Mouse (Mus musculus): ENCODE data around the gene Agbl3.

Gene Agbl3

DNA sequence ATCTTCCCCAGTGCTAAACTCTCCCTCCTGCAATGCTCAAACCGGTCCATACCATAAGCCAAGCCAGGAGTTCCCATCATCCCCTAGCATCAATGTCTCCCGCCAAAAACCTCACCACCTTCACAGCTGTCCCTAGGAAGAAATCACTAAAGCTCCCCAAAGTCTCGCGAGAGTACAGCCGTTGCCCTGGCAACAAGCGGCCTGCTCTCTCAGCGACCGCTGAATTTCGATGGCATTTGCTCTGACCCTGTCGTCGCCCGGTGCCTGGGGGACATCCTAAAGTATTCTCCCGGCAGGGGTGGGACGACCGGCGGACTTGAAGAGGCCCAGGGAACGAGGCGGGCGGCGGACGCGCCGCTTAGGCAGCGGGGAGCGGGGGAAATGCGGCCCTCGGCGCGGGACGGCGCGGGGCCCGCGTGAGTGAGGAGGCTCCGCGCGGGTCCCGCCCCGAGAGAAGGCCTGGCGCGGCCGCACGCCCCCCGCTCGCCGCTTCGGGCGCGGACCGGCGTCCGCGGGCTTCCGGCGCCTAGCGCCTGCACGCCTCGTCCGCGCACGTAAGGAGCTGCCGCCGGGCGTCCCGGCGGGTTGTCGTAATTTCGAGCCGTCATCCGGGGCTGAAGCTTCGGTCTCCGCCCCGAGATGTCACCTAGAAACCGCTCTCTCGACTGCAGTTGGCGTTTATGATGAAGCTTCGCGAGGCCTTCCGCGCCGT is at the start of gene Agbl3:
Agbl3 (plus strand) TSS at position 202 of the 712 bp plus-strand sequence.
- peak; percentile 97 to 98 for DNase-seq

DNA sequence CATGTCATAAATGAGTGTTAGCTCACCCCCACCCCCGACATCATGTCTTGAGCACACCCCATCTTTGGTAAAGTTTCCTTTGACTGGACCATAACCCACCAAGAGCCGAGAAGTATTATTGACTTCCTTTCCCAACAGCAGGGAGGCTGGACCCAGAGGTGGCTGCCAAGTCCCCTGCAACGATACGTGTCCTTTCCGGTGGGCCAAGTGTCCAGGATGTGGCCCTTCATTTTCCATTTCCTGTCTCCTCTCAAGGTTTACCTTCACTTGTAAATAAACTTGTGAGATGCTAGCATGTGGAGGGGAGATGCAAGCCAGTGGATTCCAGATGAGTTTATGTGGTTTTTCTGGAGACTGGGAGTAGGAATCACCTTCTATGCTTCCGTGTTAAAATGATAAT is 49.2 kb upstream of the Agbl3 start:
- DNase-seq = peak; percentile 40 to 59

DNA sequence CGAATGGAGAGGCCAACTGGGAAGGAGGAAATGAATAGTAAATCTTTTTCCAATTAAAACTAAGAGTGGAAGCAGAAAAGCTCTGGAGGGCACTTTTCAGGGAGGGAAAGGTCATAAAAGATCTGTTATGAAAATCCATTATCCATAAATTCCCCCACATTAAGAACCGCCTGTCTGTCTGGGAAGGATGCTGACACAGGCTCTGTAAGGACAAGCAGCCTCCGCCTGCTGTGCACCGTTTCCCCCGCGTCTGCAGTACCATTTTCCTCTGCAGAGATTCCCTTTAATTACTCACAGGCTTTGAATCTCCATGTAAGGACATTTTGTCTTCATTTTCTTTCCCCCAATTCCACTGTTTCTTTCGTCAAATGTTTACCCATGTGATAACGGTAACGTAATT is 48.7 kb upstream of the Agbl3 start:
- peak in 1 of 2 experiments; percentile 46 for DNase-seq

DNA sequence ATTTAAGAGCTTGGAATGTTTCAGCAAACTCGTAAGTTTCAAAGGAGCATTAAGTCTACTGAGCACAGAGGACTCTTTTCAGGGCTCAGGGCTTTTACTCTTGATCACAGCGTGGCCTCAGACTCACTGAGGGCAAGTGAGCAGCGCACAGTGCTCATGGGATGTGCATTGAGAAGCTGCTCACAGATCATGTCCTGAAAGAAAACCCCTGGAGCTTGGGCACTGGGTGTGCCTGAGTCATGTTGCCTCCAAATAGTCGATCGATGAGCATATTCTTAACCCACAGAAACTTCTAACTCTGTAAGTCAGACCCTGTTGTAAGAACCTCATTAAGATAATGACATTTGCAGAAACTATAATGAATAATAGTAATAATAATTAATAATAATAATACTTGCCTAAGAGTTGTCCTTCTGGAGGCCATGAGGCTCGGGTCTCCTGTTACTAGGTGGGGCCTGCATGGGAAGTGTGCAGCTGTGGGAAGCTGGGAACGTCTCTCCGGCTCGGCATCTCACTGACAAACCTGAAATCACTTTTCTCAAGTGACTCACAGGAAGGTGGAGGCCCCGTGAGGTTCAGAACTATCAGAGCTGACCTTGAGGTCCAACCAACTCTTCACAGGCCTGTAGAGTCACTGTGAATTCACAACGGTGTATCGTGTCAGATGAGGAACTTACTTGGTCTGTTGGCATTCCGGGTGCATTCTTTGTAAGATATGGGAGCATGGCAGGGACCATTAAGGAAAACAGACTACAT is 45.1 kb upstream of the Agbl3 start:
- no peak for DNase-seq

DNA sequence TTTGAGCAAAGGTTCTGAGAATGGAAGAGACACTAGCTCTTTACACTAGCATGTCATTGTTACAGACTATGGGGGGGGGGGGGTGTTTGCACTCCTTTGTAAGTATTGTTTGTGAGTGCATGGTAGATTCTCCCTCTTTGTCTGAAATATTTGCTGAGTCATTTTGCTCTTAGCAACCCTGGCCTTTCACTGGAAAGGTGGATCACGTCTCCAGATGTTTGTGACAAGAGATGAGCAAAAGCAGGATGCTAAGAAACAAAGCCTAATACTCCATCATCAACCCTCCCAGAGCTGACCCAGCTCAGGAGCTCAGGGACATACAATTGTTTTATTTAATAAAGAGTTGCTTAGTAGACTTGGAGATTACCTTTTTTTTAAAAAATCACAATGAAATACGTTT is 43.3 kb upstream of the Agbl3 start:
- no peak for DNase-seq

DNA sequence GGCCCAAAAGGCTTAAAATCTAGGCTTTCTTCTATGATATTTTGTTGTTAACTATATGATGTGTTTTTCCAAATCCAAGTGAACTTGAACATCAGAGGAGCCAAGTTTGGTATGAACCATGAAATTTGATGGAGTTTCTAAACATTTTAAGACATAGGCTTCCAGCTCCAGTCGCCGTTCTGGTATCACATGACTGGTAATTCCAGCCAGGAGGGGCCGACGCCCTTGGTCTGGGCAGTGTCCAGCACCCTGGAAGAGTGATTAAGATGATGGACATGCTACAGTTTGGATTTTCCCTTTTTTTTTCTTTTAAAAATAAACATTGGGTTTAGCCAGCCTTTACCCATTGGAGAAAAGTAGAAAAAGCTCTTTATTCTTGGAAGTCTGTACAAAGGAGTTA is 36.3 kb upstream of the Agbl3 start:
- DNase-seq = no peak

DNA sequence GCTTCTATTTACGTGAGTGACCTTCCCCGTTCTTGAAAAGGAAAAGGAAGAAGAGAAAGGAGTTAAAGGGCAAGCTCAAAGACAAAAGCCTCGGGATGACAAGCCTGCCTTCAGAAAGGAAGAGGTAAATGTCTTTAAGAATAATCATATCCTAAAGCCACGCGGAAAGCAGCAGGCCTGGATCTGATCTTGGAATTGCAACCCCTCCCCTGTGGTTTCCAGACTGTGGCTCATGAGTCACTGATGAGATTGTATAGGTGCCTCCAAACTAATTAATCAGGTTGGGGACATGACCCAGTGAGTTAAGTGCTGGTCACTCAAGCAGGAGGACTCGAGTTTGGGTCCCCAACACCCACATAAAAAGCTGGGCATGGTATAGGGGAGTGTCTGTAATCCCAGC is 32.4 kb upstream of the Agbl3 start:
- DNase-seq = no peak

DNA sequence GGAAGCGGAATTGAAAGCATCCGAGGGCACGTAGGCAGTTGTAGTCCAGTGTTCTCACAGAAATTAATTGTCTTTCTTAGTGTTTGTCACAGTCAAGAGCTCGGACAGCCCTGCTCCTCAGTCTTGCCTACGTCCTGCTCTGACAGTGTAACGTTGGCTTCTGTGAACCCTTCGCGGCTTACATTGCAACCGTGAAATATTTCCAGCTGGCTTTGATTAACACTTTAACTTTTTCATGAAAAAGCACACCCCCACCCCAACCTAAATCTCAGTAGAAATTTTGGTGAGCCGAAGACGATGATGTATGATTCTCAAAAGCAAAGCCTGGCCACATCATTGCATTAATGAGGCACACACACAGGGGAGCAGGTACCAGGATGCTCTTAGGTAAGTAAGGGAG is 31.7 kb upstream of the Agbl3 start:
- no peak for DNase-seq

DNA sequence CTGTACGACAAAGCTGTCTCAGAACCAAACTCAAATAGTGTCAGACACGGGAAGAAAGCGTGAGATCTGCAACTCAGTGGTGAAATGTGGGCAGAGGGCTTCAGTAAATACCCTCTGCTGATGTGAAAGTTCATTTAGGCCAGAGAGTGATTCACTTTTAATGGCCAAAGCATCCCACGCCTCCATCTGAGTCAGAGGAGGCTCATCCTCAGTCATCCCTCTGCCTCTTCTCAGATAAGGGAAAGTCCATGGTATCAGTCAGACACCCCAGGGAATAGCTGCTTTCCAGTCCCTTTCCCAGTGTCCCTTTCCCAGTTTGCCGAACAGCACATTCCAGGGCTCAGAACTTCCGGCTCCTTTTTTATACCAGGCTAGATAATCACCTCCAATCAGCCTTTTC is 30.7 kb upstream of the Agbl3 start:
- DNase-seq = peak in 1 of 2 experiments; percentile 13

DNA sequence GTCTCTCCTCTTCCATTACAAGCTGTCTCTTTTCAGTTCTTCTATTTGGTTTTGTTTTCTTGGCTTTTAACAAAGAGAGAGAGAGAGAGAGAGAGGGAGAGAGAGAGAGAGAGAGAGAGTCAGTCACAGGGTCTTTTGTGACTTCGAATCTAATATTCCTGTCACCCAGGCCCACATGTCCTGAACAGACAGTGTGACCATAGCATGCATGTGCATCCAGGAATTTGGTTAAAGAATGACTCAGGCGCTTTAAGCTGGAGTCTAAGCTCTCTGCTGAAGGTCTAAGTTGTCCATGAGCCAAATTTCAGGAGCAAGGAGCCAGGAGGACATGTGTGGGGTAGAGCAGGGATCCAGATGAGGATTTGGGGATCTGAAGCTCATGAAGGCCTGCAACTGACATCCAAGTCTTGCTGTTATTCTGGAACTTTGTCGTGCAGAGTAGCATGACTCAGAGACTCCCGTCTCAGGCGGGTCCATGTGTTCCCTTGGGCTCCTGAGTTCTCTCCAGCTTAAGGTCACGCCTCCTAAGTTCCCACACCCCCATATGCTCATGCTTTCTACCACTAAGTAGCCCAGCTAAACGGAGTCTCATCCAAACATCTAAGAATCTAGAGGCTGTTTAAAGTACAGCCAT is 29.6 kb upstream of the Agbl3 start:
- no peak for DNase-seq

DNA sequence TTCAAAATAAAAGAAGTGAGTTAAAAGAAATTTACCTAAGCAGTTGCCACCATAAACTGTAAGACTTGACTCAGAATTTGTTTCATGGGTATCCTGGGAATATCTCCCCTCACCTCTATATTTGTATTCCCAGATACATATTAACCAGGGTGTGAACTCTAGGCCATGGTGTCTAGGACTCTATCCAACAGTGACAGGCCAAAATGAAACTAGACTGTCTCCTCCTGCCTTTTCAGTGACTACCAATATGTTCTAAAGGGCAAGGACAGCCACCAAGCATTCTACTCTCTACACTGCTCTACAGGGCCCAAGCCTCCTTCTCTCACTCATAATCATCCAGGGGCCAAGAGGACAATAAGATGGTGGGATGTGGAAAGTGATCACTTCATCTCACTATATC is 28.6 kb upstream of the Agbl3 start:
- DNase-seq = no peak

DNA sequence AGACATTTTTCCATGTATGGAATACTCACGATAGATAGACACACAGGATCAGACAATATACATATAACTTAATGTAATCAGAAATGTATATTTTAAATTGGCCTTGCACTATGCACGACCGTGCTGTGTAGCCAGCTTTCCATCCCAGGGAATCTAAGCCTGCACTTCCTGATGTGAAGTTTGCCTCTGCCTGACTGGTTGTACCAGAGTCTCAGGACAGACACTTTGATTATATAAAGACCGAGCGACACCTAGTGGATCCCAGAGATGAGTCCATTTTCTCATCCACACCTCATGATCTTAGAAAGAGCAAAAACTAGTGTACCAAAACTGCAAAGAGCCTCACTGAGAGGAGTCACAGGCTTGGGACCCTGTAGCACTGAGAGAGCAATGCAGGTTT is 25.8 kb upstream of the Agbl3 start:
- DNase-seq = peak; percentile 64 to 72

DNA sequence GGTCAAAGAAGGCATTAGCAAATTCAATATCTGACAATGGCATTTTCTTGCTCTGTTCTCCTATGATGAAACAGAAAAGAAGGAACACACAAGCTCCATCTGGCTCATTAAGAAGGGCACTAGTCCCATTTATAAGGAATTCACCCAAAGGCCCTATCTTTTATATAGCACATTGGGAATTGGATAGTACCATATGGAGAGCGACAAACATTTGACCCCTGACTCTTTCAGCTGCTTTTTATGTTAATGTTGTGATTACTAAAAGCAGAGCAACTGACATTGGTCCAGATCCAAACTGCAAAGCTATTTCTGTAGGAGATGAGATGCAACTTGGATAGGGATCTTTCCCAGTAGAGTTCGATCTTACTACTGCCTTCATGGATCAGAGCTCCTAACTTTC is 21.9 kb upstream of the Agbl3 start:
- DNase-seq = no peak

DNA sequence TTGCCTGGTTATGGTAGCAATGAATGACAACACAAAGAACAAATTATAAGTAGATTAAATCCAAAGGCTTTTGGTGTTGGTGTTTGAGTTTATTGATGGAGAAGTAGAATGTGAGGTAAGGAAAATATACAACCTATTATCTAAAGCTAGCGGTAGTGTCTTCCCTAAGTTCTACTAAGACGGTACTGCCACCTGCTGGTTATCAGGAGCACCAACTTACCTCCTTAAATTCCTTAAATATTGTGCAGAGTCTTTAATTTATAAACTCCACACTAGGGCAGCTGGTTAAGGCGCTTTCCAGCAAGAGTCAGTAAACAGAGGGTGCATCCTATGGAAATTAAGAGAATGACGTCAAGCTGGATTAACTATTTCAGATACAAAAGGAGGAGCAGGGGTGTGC is 20.2 kb upstream of the Agbl3 start:
- DNase-seq = peak; percentile 44 to 65

DNA sequence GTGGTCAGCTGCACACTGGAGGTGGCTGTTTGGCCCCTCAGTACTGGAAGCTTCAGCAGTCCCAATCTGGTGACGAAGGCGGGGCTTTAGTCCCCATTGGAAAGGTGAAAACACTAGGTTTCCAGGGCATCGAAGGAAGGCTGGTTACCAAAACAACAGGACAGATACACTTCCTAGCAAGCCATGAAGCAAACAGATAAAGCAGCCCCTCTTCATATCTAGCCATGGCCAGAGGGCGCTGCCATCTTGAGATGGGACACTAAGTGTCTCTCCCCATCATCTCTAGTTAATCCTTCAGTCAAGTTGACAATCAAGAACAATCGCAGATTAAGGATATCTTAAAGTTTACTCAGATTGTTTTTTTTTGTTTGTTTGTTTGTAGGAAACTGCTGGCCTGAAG is 14.5 kb upstream of the Agbl3 start:
- no peak for DNase-seq

DNA sequence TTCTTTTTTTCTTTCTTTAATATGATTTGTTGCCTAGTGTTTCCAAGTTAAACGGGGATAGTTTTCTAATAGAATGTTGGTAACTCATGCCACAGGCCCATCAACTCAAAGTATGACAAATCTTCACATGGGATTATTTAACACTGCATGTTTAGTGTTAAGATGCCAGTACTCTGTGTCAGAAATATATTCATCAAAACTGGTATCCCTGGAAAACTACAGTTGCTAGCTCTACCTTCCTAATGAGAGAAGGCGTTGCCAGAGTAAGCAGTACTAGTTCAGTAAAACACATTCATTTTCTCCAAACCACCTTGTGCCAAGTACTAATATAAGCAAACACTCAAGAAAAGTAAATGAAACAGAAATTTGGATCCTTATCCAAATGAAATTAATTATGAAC is 10.2 kb upstream of the Agbl3 start:
- DNase-seq = no peak

DNA sequence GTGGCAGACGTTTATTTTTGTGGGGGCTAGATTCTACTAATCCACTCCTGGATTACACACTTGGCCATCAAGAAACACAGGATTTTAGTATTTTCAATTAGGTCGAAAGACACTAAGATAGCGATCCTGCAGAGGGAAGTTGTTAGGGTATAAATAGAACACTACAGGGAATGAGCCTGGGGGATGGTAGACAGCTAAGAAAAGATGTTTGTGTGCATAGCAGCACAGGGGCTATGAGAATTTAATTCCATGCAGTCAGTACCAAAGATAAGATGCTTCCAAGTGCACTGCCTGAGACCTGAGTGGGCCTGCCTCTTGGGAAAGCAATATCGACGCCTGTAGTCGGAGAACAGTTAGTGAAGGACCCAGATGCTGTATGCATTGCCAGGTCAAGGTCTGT is 9.7 kb upstream of the Agbl3 start:
- DNase-seq = no peak

DNA sequence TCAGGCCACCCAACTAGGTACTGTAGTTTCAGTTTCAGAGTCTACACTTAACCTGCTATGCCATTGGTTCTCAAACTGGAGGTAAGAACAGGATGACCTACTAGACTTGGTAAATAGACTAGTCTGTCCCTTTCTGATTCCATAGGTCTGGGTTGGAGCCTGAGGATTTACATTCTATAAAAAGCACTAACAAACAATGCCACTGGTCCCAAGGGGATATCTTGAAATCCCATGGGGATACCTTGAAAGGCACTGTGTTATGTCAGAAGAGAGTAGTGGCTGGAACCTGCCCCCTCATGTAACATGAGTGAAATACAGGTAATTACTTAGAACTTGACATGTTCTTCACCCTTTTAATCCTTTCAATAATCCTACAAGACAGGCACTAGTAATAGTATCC is 3.8 kb upstream of the Agbl3 start:
- no peak for DNase-seq

DNA sequence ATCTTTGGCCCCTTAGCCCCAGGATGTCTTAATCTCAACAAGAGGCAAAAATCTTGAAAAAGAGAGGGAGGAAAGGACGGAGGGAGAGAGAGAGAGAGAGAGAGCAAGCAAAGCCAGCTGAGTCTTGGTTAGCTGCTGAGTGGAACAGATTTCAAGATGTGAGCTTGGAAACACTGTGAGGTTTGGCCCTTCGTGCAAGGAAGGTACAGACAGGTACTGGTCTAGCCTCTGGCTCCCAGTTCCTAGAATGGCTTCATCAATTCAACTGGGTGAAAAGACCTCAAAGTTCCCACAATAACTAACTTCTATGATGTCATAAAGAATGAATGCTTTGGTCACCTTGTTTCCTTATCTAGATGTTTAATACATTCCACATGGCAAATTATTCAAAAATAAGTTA is 3.1 kb upstream of the Agbl3 start:
- DNase-seq = no peak

DNA sequence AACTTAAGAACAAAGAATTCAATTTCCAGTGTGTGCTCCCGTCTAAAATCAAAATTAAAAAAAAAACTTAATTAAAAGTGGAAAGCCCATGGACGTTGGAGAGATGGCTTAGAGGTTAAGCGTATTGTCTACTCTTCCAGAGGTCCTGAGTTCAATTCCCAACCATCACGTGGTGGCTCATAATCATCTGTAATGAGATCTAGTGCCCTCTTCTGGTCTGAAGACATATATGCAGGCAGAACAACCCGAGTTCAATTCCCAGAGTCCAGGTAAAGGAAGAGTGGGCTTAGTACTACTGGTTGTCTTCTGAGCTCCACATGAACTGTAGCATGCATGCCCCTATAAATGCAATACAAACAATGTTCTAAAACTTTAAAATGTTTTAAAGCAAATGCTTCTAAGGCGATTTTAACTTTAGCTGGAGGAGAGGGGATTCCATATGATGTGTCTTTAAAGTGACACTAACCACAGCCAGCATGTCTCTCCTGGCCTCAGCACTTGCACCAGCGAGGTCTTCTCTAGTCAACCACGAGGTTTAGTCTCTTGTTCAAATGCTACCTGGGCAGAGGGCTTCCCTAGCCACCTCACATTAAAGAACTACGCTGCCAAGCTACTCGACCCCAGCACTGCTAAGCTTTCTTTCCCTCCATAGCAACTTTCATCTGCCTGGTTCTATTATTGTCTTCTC is 2.1 kb upstream of the Agbl3 start:
- no peak for DNase-seq

DNA sequence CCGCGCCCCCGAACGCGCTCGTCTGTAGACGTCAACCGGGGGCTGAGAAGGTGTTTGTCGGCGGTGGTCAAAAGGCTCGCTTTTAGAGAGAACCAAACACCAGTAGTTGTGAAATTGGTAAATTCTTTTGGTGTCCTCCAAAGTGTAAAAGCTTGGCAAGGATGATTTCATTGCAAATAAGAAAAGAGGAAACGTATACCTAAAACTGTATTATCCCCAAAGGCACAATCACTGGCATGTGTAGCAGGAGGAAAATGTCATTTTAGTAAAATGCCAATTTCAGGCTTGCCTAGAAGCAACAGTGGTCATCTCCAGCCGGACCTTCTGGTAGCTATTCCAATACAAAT is 684 bp downstream of the Agbl3 start:
- DNase-seq = no peak

DNA sequence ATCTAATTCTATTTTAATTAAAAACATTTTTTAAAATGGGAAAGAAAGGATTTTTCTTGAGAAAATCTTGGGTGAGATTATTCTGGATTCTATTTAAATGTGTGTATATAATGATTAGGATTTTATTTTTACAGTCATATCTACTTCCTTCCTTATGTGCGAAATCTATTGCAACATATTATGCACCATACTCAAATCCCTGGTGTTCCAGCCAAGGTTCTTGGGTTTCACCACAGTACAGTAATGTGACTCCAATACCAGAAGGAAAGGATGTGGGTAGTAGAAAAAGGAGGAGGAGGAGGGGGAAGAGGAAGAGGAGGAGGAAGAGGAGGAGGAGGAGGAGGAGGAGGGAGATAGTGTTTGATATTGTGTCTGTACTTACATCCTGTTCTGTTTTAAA is 2.3 kb downstream of the Agbl3 start:
- DNase-seq = no peak

DNA sequence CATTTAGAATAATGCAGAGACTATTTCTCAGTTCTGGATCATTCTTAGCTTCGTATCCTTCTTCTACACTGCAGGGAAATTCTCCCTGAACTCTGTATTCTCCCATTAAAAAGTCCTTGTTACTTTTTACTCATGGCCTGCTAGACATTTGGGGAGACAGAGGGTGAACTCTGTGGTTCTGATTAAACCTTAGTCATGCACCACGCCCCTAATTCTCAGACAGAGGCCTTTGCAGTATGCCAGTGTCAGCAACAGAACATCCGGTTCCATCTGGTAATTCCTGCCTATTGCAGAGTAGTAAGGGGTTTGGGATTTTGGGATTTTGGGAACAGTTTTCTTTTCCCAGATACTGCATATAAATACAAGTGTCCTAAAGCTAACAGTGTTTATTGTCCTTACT is 16.6 kb downstream of the Agbl3 start:
- DNase-seq = no peak

DNA sequence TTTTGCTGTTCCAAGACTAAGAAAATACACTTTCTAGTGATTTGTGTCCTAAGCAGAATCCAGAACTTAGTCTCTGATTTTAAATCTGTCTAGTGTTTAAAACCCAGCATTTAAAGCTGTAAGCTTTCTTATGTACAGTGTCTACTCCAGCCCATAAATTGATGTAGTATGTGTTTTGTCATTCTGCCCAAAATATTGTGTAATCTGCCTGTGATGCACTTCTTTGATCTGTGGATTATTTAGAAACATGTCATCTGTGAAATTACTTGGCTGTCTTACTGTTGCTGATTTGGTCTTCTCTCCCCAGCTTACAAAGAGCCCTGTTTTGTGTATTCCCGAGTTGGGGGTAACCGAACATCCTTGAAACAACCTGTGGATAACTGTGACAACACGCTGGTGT is 17.7 kb downstream of the Agbl3 start:
- DNase-seq = no peak
